Mouse (Mus musculus): ENCODE measurements around the gene Smim4.

GRCm38 (mm10) chr14:31045817-31046216 lies 82.9 kb downstream of the Smim4 start:
- no peak for TF ChIP-seq CTCF (IDR thresholded peaks at IDR 0.05)
- TF ChIP-seq POLR2A (IDR thresholded peaks at IDR 0.05; ENCODE audit: insufficient read depth, low read depth, low read length), result no peak

Measured in heart, adult 2 months (tissue).